Mouse (Mus musculus): ENCODE data around the gene Ireb2. TPM values are rescaled to one million over a fixed set of nuclear protein-coding genes. Genes with fewer than 3 reads are reported as not detected.
"Not testable (repeated sequence)": the region's sequence is repeated elsewhere in the genome, so short reads cannot be mapped to it uniquely, and the experiment has no call there.

The Ireb2 gene
- polyA plus RNA-seq, 1 experiment from 2014 or later, result 13.6 TPM

GRCm38 (mm10) chr9:54932379-54932778 is 68.8 kb downstream of the Ireb2 start:
- ATAC-seq, result no peak
- Histone ChIP-seq H3K9me3 (ENCODE audit: low read length) (no peaks in the 10 kb centered on the region), H3K27me3 (replicated peaks; ENCODE audit: insufficient read depth, low read length) (no peaks in the 10 kb centered on the region), H3K4me3 (ENCODE audit: low read depth, low read length) (no peak overlapping the region), H3K36me3 (ENCODE audit: insufficient read depth, low read length) (no peaks in the 10 kb centered on the region), H3K4me1 (ENCODE audit: insufficient read depth, low read depth, low read length) (no peaks in the 10 kb centered on the region), H3K9ac (replicated peaks; ENCODE audit: low read depth) (no peak overlapping the region), H3K27ac (ENCODE audit: low read length) (no peak overlapping the region), H3K4me2 (replicated peaks; ENCODE audit: low read depth, low read length) (no peak overlapping the region)
- WGBS, result 64% methylated on average over 2 of the region's 2 CpGs
- DNase-seq (ENCODE audit: low spot score), result no peak
- no peak for TF ChIP-seq EP300 (IDR thresholded peaks at IDR 0.05)
- no peak for TF ChIP-seq CTCF (IDR thresholded peaks at IDR 0.05)

GRCm38 (mm10) chr9:54942071-54942470 is 78.5 kb downstream of the Ireb2 start:
- Histone ChIP-seq H3K4me3 (ENCODE audit: low read depth, low read length) (no peak overlapping the region), H3K27me3 (replicated peaks; ENCODE audit: insufficient read depth, low read length) (no peaks in the 10 kb centered on the region), H3K4me1 (ENCODE audit: insufficient read depth, low read depth, low read length) (no peaks in the 10 kb centered on the region), H3K4me2 (replicated peaks; ENCODE audit: low read depth, low read length) (no peak overlapping the region), H3K27ac (ENCODE audit: low read length) (no peak overlapping the region), H3K9ac (replicated peaks; ENCODE audit: low read depth) (no peak overlapping the region), H3K36me3 (ENCODE audit: insufficient read depth, low read length) (no peaks in the 10 kb centered on the region), H3K9me3 (ENCODE audit: low read length) (no peaks in the 10 kb centered on the region)
- ATAC-seq, result no peak
- 84% methylated on average over 4 of the region's 4 CpGs for WGBS
- no peak for DNase-seq (ENCODE audit: low spot score)
- TF ChIP-seq CTCF (IDR thresholded peaks at IDR 0.05) (no peak), EP300 (IDR thresholded peaks at IDR 0.05) (no peak)

GRCm38 (mm10) chr9:54944467-54944866 is 80.9 kb downstream of the Ireb2 start:
- TF ChIP-seq EP300 (IDR thresholded peaks at IDR 0.05) (no peak), CTCF (IDR thresholded peaks at IDR 0.05) (no peak)
- Histone ChIP-seq H3K36me3 (ENCODE audit: insufficient read depth, low read length) (no peaks in the 10 kb centered on the region), H3K4me1 (ENCODE audit: insufficient read depth, low read depth, low read length) (no peaks in the 10 kb centered on the region), H3K9ac (replicated peaks; ENCODE audit: low read depth) (no peak overlapping the region), H3K27me3 (replicated peaks; ENCODE audit: insufficient read depth, low read length) (no peaks in the 10 kb centered on the region), H3K27ac (ENCODE audit: low read length) (no peak overlapping the region), H3K9me3 (ENCODE audit: low read length) (no peaks in the 10 kb centered on the region), H3K4me2 (replicated peaks; ENCODE audit: low read depth, low read length) (no peak overlapping the region), H3K4me3 (ENCODE audit: low read depth, low read length) (no peak overlapping the region)
- no peak for ATAC-seq
- 66% methylated on average over 2 of the region's 2 CpGs for WGBS
- DNase-seq (ENCODE audit: low spot score), result no peak

GRCm38 (mm10) chr9:54946256-54946655 is 82.7 kb downstream of the Ireb2 start:
- TF ChIP-seq CTCF (IDR thresholded peaks at IDR 0.05) (no peak), EP300 (IDR thresholded peaks at IDR 0.05) (no peak)

GRCm38 (mm10) chr9:54949465-54949864 is 85.9 kb downstream of the Ireb2 start:
- 0 out of 2 replicates have a peak, but pooled peaks cover under 1% of the 10 kb centered on the region for H3K36me3 ChIP-seq (ENCODE audit: insufficient read depth, low read length)
- TF ChIP-seq CTCF (IDR thresholded peaks at IDR 0.05) (no peak), EP300 (IDR thresholded peaks at IDR 0.05) (no peak)
- H3K9ac ChIP-seq (replicated peaks; ENCODE audit: low read depth), result no peak overlapping the region
- H3K27me3 ChIP-seq (replicated peaks; ENCODE audit: insufficient read depth, low read length), result no peaks in the 10 kb centered on the region
- peaks cover 7% of the 10 kb centered on the region; the same call in 1 of the 2 replicates for H3K4me1 ChIP-seq (ENCODE audit: insufficient read depth, low read depth, low read length)
- DNase-seq (ENCODE audit: low spot score) (no peak), ATAC-seq (no peak)
- no peak overlapping the region for H3K4me2 ChIP-seq (replicated peaks; ENCODE audit: low read depth, low read length)
- H3K9me3 ChIP-seq (ENCODE audit: low read length), result no peaks in the 10 kb centered on the region
- no peak overlapping the region for H3K27ac ChIP-seq (ENCODE audit: low read length)
- H3K4me3 ChIP-seq (ENCODE audit: low read depth, low read length), result no peak overlapping the region

More at GRCm38 (mm10) chr9:54946256-54946655, 82.7 kb downstream of the Ireb2 start:
- DNase-seq (ENCODE audit: low spot score), result no peak
- no peak overlapping the region for H3K4me3 ChIP-seq (ENCODE audit: low read depth, low read length)
- H3K27me3 ChIP-seq (replicated peaks; ENCODE audit: insufficient read depth, low read length), result no peaks in the 10 kb centered on the region
- 72% methylated on average over 16 of the region's 16 CpGs for WGBS
- H3K9me3 ChIP-seq (ENCODE audit: low read length), result no peaks in the 10 kb centered on the region
- H3K4me1 ChIP-seq (ENCODE audit: insufficient read depth, low read depth, low read length), result peaks cover 1% of the 10 kb centered on the region; the same call in 1 of the 2 replicates
- no peaks in the 10 kb centered on the region for H3K36me3 ChIP-seq (ENCODE audit: insufficient read depth, low read length)
- H3K9ac ChIP-seq (replicated peaks; ENCODE audit: low read depth), result no peak overlapping the region
- H3K27ac ChIP-seq (ENCODE audit: low read length), result no peak overlapping the region
- no peak overlapping the region for H3K4me2 ChIP-seq (replicated peaks; ENCODE audit: low read depth, low read length)
- no peak for ATAC-seq

DNA sequence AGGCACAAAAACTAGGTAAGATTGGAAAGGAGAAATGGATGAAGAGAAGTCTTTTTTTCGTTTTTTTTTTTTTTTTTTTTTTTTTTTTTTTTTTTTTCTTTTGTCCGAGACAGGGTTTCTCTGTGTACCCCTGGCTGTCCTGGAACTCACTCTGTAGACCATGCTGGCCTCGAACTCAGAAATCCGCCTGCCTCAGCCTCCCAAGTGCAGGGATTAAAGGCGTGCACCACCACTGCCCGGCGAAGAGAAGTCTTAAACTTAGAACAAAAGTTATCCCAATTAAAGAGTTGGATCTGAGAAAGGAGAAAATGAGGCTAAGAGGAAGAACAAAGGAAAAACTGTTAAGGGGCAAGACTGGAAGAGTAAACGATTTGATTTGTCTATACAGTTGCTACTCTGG is 86.6 kb downstream of the Ireb2 start:
- H3K27me3 ChIP-seq (replicated peaks; ENCODE audit: insufficient read depth, low read length); H3K36me3 ChIP-seq (ENCODE audit: insufficient read depth, low read length); ATAC-seq; H3K9me3 ChIP-seq (ENCODE audit: low read length); H3K4me1 ChIP-seq (ENCODE audit: insufficient read depth, low read depth, low read length); DNase-seq (ENCODE audit: low spot score): not testable (repeated sequence)
- Histone ChIP-seq H3K9ac (replicated peaks; ENCODE audit: low read depth) (peak overlapping the region; percentile 19; the same call in 1 of the 2 replicates), H3K4me2 (replicated peaks; ENCODE audit: low read depth, low read length) (peak overlapping the region; percentile 74), H3K4me3 (ENCODE audit: low read depth, low read length) (peak overlapping the region; percentile 90), H3K27ac (ENCODE audit: low read length) (peak overlapping the region; percentile 58; the same call in 1 of the 2 replicates)
- 52% methylated on average over 8 of the region's 8 CpGs for WGBS

All from lung, postnatal 0 days (tissue).